Mouse (Mus musculus) gastrocnemius, adult 18-20 months (tissue): Measurements from ENCODE around the gene Tmem131l. TPM values are rescaled to one million over a fixed set of nuclear protein-coding genes. Genes with fewer than 3 reads are reported as not detected.
A peak's percentile ranks its signal among the peaks of the same experiment; 100 is the strongest.
"Not testable (repeated sequence)": the region's sequence is repeated elsewhere in the genome, so short reads cannot be mapped to it uniquely, and the experiment has no call there.

Experiments
- DNase-seq: peaks from one replicate; pipeline ENCODE4 v3.0.0; 2021; ENCODE audit warnings: low spot score
- total RNA-seq, 2 experiments: library from RNA; stranded (reverse); gene quantifications; 2 replicates each; pipeline ENCODE4 v1.2.3; 2021

Tmem131l gene
- total RNA-seq, 2 experiments from 2014 or later = 10.6 to 13.5 TPM

DNA sequence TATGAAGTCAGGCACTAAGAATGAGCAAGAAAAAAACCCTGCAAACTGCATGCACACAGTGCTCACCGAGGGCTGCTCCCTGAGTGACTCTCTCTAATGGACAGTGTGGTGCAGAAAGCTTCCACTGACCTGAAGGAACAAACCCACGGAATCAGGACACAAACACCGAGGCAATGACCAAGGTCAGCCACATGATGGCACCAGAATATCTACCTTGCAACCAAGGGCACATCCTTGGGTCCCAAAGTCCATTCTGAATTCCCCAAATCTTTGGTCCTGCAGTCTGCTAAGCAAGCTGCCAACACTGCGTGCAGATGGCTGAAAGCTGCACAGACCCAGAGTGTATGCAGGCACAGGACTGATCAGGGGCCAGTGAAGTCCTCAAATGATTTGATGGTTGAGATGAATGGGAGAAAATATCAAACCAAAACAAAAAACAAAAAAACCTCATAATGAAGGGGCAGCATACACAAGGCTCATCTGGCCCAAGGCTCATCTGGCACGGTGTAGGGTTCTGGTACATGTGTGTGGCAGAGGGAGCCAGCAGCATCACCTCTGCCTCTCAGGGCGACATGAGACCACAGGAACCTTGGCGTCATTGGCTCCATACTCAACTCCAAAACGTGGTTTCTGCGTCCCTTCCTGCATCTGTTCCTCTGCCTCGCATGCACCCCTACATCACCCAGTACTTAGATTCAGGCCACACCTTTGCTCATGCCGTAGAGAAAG lies 124.0 kb downstream of the Tmem131l start:
- peak; percentile 50 for DNase-seq

DNA sequence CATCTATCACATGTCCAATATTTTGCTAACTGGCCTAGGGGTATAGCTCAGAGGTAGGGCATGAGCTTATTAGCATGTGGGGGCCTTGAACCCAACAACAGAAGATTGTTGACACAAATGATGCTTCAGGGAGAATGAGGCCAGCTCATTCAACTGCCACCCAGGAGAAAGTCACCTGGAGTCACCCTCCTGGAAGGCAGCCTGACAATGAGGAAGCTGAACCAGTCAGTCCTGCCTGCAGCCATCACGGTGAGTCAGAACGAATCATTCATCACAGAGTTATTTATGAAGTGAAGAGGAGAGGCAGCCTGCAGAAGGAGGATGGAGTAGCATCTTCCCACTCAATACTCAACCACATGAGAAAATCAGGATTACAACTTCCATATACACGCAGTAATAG lies 124.9 kb downstream of the Tmem131l start:
- DNase-seq = no peak

DNA sequence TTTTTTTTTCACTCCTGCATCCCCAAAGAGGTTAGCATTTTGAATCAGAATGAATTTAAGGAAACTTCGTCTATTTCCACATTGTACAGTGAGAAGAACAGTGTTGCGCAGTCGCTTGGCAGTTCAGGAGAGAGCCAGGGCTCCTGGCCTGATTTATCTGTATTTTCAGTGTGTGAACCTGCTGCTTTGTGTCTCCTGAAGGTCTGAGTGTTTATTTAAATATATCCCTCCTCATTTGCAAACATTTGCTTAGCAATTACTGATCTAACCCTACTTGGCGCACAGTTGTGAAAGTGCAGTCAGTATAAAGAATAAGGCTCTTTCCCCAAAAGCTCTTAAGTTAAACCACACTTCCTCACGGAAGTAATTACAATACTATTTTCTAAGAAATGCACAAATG lies 129.3 kb downstream of the Tmem131l start:
- DNase-seq = no peak

DNA sequence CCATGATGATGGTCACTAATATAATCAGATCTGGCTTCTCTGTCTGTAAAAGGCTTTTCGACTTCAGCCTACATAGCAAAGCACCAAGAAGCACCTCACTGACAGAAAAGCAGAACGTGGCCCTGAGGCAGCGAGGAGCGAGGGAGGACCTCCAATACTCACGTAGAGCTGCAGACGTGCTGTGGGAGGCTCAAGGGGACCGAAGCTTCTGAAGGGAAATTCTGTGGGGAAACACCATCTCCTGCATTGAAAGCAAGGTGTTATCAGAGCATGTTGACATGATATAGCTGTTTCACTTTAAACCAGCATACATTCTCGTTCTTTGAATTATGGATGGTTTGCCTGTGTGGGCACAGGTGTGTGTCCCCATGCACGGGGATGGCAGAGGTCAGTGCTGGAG lies 133.8 kb downstream of the Tmem131l start:
- DNase-seq = no peak

DNA sequence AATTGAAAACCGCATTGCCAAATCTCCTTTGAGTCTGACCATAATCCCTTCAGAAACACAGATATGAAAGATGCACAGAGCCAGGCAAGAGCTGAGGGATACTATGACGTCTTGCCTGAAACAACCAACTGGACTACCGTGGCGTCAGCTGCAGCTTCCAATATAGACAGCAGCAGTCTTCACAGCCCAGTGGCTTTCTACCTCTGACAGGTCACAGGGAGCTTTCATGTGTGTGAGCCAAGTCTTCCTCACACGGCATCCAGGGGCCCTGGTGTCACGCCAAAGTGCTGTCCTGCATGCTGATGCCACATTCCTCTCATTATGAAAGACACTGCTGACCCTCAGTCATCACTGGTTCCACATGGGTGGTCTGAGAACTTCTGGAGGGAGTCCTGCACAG lies 134.8 kb downstream of the Tmem131l start:
- DNase-seq = no peak

DNA sequence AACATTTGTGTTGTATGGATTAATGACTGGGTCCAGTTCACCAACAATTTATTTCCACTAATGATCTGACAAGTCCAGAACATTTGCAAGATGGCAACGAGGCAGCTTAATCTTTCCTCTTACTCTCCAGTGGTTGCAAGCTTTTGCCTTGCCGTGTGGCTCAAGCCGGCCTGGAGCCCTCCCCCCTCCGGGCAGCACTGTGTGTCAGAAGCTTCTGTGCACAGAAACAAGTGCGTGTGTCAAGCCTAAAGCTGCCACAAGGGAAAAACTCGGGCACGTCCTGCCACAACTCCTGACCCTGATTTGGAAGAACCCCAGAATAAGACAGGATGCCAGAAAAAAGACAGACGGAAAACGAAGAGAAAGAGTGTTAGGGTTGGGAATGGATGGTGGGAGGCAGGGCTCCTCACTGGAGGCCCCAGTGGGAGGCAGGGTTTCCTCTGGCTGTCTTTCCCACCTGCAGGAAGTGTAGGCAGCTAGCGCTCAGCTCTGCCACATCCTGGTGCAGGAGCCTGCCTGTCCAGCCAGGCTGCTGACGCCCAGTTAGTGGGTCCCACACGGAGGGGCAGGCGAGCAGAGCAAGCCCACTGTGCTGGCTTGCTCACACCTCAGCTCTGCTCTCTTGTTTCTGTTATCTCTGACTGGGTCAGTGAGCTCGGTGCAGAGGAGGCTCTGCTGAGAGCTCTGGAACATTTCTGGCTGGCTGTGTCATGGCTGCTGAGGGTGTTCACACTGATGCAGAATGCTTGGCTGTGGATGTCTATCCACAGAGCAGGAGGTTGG lies 135.6 kb downstream of the Tmem131l start:
- DNase-seq = no peak

DNA sequence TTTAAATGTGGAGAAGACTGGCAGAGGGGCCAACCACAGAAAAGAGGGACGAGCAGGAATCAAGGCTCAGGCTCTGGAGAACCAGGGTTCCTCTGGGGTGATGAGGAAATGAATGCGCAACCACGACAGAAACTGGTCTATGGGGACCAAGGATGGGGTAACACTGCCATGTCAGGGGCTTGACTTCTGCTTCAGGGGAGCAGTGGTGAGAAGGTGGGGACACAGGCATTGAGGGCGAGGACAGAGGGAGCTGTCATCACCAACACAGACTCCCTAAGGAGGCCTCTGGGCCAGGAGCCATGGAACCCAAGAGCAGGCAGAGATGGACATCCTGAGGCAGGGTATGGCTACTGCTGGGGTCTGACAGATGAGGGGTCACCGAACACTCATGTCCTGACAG lies 137.0 kb downstream of the Tmem131l start:
- no peak for DNase-seq

DNA sequence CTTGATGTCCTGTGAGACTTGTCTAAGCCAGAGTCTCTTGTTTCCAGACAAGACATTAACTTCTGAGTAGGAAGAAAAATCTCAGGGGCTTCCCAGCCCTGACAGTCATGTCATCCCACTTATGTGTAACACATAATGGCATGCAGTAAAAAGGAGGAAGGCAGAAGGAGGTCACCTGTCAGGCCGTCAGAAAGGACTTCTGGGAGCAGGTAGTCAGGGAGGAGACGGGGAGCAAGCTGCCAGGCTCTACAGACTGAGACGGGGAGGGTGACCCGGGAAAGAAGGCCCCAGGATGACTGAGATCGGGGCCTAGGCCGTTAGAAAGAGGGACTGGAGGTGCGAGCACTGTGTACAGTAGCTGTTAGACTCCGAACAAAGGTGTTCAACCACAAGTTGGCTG lies 137.5 kb downstream of the Tmem131l start:
- no peak for DNase-seq

DNA sequence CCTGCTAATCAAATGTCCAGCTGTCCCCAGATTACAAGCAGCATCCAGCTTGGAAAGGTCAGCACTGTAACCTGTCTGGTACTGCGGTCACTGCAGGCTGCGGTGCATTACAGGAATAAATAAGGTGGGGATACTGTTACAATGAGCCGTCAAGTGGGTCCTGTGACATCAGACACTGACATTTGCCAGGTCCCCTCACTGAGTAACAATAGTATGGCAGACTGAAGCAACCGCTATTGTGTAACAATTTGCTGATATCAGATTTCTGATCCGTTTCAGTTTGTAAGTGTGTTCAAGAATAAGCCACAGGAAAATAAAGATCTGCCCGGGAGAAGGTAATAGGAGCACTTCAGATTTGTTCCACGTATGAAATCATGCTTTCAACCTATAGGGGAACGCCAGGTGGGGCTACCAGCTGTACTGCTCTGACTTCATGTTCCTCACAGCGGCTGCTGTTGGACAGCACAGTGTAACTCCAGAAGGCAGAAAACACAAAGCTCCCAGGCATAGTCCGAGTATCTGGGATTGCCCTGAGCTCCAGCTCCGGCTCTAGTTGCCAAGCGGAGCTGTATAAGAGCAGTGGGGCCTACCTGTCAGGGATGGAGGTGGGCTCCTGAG lies 139.1 kb downstream of the Tmem131l start:
- no peak for DNase-seq

DNA sequence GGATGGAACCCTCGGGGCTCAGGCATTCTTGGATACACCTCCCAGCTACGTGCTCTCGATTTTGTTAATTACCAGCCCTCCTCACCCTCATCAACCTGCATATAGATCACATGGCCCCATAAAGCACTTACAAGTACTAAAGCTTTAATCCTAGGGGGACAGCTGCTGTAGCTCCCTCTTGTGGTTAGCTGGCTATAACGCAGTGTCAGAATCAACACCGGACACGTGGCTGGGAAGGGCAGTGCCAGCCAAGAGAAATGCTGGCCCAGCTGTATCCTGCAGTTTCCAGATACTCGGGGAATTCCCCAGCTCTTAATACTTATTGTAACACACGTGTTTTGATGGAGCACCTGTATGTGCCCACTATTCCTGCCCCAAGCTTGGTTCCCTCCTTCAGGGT lies 140.4 kb downstream of the Tmem131l start:
- peak; percentile 81 for DNase-seq

DNA sequence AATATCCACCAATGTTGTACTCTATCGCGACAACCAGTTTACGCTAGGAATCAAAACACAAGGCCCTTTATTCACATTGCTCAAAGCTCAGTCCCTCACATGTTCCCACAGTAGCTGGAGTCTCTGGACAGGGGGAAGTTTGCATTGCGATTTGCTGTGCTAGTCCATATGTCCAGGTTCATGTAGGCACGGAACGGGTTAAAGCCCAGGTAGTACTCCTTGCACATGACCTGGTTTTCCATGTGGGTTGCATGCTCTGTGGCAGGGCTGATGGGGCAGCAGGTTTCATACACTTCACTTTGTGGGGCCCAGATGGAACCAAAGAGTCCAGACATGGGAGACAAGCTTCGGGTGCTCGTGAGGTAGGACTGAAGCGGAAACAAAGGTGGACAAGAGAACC lies 141.7 kb downstream of the Tmem131l start:
- no peak for DNase-seq

DNA sequence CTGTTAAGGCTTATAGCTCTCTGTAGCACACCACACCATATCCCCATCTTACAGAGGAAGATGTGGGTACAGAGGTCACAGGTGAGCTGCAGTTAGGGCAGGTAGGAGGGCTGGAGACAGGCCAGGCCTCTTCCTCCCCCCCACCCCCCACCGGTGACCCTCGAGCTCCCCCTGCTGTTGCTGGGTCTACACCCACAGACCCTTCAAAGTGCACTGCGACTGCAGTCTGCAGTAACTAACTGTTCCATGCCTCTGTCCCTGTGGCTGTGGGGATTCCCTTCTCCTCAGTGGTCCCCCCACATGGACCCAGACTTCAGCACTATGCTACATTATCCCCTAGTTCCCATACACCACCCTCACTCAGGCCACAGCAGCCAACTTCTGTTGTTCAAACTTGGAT lies 144.2 kb downstream of the Tmem131l start:
- no peak for DNase-seq

DNA sequence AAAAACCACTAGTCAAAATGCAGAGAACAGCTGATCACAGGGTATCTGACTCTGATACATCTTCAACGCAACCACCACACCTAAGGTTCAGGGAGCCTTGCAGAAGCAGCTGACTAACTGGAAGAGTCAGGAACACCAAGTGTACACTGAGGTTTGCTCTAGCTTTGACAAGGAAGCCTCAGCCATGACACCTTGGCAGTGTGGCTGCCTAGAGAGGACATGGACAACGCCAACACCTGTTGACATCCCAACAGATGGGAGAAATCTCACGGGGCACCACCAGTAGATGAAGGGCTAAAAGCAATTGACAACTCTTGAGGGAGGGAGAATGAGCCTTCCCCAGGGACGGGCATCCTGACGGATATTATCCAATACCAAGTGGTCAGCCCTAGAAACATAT lies 144.9 kb downstream of the Tmem131l start:
- DNase-seq = no peak

DNA sequence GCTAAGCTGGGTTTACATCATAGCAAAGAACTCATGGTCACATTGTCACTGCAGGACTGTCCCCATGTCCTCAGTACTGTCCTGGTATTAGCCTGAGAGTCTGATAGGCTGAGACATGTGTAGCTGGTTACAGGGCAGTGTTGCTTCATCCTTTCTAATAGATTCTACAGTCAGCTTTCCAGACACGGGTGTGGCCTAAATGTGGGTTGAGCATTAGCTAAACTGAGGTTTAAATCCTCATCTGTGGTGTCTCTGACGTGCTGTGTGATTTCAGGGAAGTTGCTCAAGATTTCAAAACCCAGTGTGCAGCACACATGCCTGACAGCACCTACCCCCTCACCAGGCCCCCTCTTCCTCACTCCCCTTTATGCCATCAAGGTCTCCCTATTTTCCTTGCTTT lies 154.8 kb downstream of the Tmem131l start:
- DNase-seq = no peak

DNA sequence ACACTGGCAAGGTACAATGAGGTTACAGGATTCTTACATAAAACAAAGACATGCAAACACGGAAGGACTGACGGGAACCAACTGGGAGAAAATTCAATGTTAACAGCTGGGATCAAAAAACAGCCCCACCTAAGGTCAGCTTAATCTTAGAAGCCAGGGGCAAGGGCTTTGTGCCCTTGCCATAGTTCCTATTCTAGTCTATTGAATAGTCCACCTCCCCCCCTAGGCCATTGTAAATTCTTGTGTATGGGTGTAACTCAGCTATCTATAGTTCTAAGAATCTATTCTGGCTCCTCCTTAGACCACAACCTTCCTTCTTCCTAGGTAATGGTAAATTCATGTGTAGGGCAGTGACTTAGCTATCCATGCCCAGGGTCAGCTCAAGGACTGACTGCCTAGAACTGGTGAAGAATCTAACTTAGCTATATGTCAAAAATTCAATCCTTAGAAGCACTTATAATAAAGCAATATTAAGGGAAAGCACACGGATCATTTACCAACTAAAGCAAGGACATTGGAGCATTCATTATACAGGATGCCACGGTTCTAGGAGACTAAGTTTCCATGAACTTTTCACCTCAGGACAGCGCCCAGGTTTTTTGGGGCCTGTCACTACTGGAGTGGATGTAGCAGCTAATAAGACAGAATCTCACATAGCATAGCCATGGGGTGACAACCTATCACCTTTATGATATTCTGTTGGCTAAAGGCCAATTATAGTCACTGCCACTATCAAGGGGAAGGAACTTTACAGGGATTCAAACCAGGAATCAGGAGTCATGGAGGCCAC lies 160.5 kb downstream of the Tmem131l start:
- not testable (repeated sequence) for DNase-seq

DNA sequence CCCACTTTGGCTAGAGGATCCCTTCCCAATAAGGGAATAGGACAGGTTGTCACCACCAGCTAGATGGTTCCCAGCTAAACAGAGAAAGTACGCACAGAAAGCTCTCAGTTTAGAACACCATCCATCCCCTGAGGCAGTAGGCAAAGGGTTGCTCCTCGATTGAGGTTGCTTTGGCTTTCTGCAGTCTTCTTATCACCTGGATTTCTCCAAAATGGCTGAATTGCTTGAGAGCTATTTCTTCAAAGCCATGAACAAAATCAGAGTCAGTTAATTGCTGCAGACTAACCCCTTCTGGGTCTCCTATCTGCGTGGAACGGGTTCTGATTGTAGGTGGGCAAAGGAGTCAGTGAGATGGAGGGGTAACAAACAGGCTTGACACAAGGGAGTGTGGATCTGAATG lies 161.2 kb downstream of the Tmem131l start:
- no peak for DNase-seq

DNA sequence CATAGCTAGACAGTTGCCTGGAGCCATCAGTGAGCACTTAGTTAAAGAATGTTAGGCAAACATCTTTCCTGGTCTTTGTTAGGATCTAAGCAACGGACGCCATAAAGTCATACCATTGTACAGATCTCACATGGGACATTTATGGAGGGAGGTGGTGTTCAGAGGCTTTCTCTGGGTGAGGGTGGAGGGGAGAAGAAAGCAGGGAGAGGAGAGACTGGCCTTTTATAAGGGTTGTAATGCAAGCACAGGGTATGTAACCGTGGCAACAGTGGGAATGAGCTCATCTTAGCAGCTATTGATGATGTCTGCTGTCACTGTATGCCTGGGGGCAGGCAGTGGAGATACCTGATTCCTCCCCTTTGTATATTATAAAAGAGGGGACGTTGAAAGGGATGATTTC lies 163.7 kb downstream of the Tmem131l start:
- DNase-seq = no peak

DNA sequence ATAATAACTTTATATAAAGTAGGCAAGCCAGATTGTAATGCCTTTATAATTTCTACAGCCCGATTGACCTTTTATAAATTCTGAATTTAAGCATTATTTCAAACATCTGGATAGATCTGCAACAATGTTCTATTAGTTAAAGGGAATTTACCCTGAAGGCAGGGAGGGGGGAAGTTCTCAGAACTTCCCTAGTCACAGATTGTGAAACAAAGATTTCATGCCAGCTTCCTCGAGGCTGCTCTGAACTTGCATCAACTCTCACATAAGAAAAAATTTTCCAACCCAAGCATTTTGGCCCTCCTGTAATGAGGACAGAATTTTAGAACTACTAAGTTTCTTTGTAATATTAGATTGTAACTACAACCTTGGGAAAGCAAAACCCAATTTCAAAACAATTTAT lies 164.9 kb downstream of the Tmem131l start:
- DNase-seq = not testable (repeated sequence)

DNA sequence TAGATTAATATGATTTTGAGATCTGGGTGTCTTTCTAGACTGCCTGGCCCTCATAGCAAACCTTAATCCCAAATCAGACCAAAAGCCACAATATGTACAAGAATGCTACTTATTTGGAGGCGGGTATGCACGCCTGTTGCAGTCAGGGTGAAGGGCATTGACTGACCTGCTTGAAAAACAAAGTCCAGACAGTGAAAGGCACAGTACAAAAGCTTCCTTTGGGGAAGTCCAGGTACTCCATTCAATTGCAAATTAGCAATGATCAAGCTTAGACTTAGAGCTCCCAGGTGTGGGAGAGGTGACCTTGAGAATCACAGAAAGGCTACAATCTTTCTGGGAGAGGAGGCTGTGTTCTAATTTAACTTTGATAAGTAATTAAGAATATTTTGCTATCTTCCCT lies 167.1 kb downstream of the Tmem131l start:
- not testable (repeated sequence) for DNase-seq

DNA sequence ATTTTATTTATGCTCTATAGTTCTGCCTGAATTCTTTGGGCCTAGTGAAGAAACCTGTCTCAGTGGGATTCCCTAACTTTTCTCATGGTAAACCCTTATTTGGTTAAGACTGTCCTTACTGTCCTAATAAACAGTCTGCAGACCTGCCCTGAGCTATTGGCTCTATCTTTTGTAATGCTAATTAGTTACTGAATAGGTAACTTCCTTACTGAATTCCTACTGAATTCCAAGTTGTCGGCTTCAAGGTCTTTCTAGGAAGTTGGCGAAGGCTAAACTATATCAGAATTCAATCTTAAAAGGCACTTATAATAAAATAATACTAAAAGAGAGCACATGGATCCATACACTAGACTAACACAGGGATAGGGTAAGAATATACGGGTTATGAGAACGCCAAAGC lies 168.0 kb downstream of the Tmem131l start:
- not testable (repeated sequence) for DNase-seq

DNA sequence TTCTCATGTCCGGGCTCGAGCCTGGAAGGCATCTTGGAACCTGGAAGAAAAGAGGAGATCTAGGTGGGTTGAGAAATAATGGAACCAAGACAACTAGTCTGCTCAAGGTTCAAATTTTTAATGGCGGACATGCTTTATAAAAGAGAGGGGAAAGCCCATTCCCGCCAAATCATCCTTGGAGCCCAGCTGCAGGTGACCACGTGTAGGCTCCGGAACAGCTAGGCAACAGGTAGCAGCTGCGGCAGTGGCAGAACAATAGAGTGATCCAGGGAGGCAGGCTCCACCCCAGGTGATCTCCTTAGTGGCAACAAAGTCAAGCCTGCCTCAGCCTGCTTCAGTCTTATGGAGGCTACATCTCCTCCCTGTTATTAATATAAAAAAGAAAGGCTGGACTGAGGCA lies 168.4 kb downstream of the Tmem131l start:
- not testable (repeated sequence) for DNase-seq

DNA sequence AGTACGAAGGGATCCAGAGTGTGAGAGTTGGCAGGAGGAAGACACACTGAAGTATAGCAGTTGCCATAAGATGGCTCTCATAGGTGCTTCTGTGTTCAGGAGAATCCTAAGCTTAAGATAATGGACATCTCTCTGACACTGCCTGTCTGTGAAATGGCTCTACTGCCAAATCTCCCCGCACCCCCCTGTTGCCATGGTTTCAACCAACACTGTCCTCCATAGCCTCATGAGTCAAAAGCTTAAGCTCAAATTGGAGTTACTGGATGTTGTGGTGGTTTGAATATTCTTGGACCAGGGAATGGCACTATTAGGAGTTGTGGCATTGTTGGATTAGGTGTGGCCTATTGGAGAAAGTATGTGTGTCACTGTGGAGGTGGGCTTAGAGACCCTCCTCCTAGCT lies 170.2 kb downstream of the Tmem131l start:
- DNase-seq = no peak
